Mouse (Mus musculus): Measurements from ENCODE around the gene Zbtb9. TPM values are rescaled to one million over a fixed set of nuclear protein-coding genes. Genes with fewer than 3 reads are reported as not detected.

Gene Zbtb9
- total and polyA plus RNA-seq, 2 experiments from 2014 or later: 6.6 to 16.1 TPM

GRCm38 (mm10) chr17:26961572-26962240, 11.3 kb upstream of the Zbtb9 start:
- Histone ChIP-seq H3K4me2 (ENCODE audit: low read depth, low read length, poor library complexity, severe bottlenecking) (no peak overlapping the region), H3K4me3 (ENCODE audit: low read depth, low read length) (no peak overlapping the region), H3K36me3 (ENCODE audit: insufficient read depth, low read length) (peaks cover 85% of the 10 kb centered on the region), H3K27ac (ENCODE audit: low read depth, low read length) (no peak overlapping the region), H3K27me3 (ENCODE audit: insufficient read depth, low read length) (no peaks in the 10 kb centered on the region), H3K9ac (replicated peaks; ENCODE audit: low read length, poor library complexity, severe bottlenecking) (no peak overlapping the region), H3K9me3 (ENCODE audit: low read length) (no peaks in the 10 kb centered on the region), H3K4me1 (ENCODE audit: insufficient read depth, low read length) (no peaks in the 10 kb centered on the region)
- WGBS: 92% methylated on average over 21 of the region's 21 CpGs
- ATAC-seq (ENCODE audit: low FRiP score) (no peak), DNase-seq (ENCODE audit: low spot score) (no peak)
- TF ChIP-seq CTCF (IDR thresholded peaks at IDR 0.05): no peak

- Histone ChIP-seq H3K4me3 (ENCODE audit: low read depth, low read length) (no peak overlapping the region), H3K4me1 (ENCODE audit: insufficient read depth, low read length) (no peaks in the 10 kb centered on the region), H3K27ac (ENCODE audit: low read depth, low read length) (no peak overlapping the region), H3K9me3 (ENCODE audit: low read length) (no peaks in the 10 kb centered on the region), H3K36me3 (ENCODE audit: insufficient read depth, low read length) (peaks cover 69% of the 10 kb centered on the region), H3K4me2 (ENCODE audit: low read depth, low read length, poor library complexity, severe bottlenecking) (no peak overlapping the region), H3K27me3 (ENCODE audit: insufficient read depth, low read length) (no peaks in the 10 kb centered on the region), H3K9ac (replicated peaks; ENCODE audit: low read length, poor library complexity, severe bottlenecking) (no peak overlapping the region)
- 90% methylated on average over 11 of the region's 11 CpGs for WGBS
- no peak for DNase-seq (ENCODE audit: low spot score)
- no peak for ATAC-seq (ENCODE audit: low FRiP score)
- TF ChIP-seq CTCF (IDR thresholded peaks at IDR 0.05): no peak
Measured at GRCm38 (mm10) chr17:26966993-26967392, 6.0 kb upstream of the Zbtb9 start.

GRCm38 (mm10) chr17:26967477-26967876, 5.5 kb upstream of the Zbtb9 start:
- no peak overlapping the region for H3K9ac ChIP-seq (replicated peaks; ENCODE audit: low read length, poor library complexity, severe bottlenecking)
- no peak overlapping the region for H3K4me3 ChIP-seq (ENCODE audit: low read depth, low read length)
- H3K36me3 ChIP-seq (ENCODE audit: insufficient read depth, low read length): peaks cover 65% of the 10 kb centered on the region
- TF ChIP-seq CTCF (IDR thresholded peaks at IDR 0.05): no peak
- no peak overlapping the region for H3K4me2 ChIP-seq (ENCODE audit: low read depth, low read length, poor library complexity, severe bottlenecking)
- ATAC-seq (ENCODE audit: low FRiP score) (no peak), DNase-seq (ENCODE audit: low spot score) (no peak)
- 89% methylated on average over 6 of the region's 6 CpGs for WGBS
- no peak overlapping the region for H3K27ac ChIP-seq (ENCODE audit: low read depth, low read length)
- no peaks in the 10 kb centered on the region for H3K4me1 ChIP-seq (ENCODE audit: insufficient read depth, low read length)
- H3K27me3 ChIP-seq (ENCODE audit: insufficient read depth, low read length): no peaks in the 10 kb centered on the region
- no peaks in the 10 kb centered on the region for H3K9me3 ChIP-seq (ENCODE audit: low read length)

GRCm38 (mm10) chr17:26968200-26968611, 4.8 kb upstream of the Zbtb9 start:
- DNase-seq (ENCODE audit: low spot score) (no peak), ATAC-seq (ENCODE audit: low FRiP score) (no peak)
- Histone ChIP-seq H3K27ac (ENCODE audit: low read depth, low read length) (no peak overlapping the region), H3K4me1 (ENCODE audit: insufficient read depth, low read length) (no peaks in the 10 kb centered on the region), H3K4me3 (ENCODE audit: low read depth, low read length) (no peak overlapping the region), H3K4me2 (ENCODE audit: low read depth, low read length, poor library complexity, severe bottlenecking) (no peak overlapping the region), H3K36me3 (ENCODE audit: insufficient read depth, low read length) (peaks cover 58% of the 10 kb centered on the region), H3K9ac (replicated peaks; ENCODE audit: low read length, poor library complexity, severe bottlenecking) (no peak overlapping the region), H3K9me3 (ENCODE audit: low read length) (no peaks in the 10 kb centered on the region), H3K27me3 (ENCODE audit: insufficient read depth, low read length) (no peaks in the 10 kb centered on the region)
- 82% methylated on average over 6 of the region's 6 CpGs for WGBS
- no peak for TF ChIP-seq CTCF (IDR thresholded peaks at IDR 0.05)

- no peak overlapping the region for H3K9ac ChIP-seq (replicated peaks; ENCODE audit: low read length, poor library complexity, severe bottlenecking)
- no peak overlapping the region for H3K27ac ChIP-seq (ENCODE audit: low read depth, low read length)
- H3K36me3 ChIP-seq (ENCODE audit: insufficient read depth, low read length): peaks cover 51% of the 10 kb centered on the region
- ATAC-seq (ENCODE audit: low FRiP score): no peak
- DNase-seq (ENCODE audit: low spot score): no peak
- no peaks in the 10 kb centered on the region for H3K9me3 ChIP-seq (ENCODE audit: low read length)
- H3K4me3 ChIP-seq (ENCODE audit: low read depth, low read length): no peak overlapping the region
- no peak overlapping the region for H3K4me2 ChIP-seq (ENCODE audit: low read depth, low read length, poor library complexity, severe bottlenecking)
- WGBS: 87% methylated on average over 6 of the region's 6 CpGs
- peaks cover 6% of the 10 kb centered on the region for H3K4me1 ChIP-seq (ENCODE audit: insufficient read depth, low read length)
- no peaks in the 10 kb centered on the region for H3K27me3 ChIP-seq (ENCODE audit: insufficient read depth, low read length)
- no peak for TF ChIP-seq CTCF (IDR thresholded peaks at IDR 0.05)
Measured at GRCm38 (mm10) chr17:26969257-26969656, 3.7 kb upstream of the Zbtb9 start.

GRCm38 (mm10) chr17:26970221-26970620, 2.7 kb upstream of the Zbtb9 start:
- TF ChIP-seq CTCF (IDR thresholded peaks at IDR 0.05): no peak
- 86% methylated on average over 8 of the region's 12 CpGs for WGBS
- Histone ChIP-seq H3K4me3 (ENCODE audit: low read depth, low read length) (no peak overlapping the region), H3K4me2 (ENCODE audit: low read depth, low read length, poor library complexity, severe bottlenecking) (no peak overlapping the region), H3K4me1 (ENCODE audit: insufficient read depth, low read length) (peaks cover 8% of the 10 kb centered on the region), H3K27me3 (ENCODE audit: insufficient read depth, low read length) (no peaks in the 10 kb centered on the region), H3K9me3 (ENCODE audit: low read length) (no peaks in the 10 kb centered on the region), H3K9ac (replicated peaks; ENCODE audit: low read length, poor library complexity, severe bottlenecking) (no peak overlapping the region), H3K36me3 (ENCODE audit: insufficient read depth, low read length) (peaks cover 41% of the 10 kb centered on the region), H3K27ac (ENCODE audit: low read depth, low read length) (no peak overlapping the region)
- DNase-seq (ENCODE audit: low spot score) (no peak), ATAC-seq (ENCODE audit: low FRiP score) (no peak)

Measured in midbrain, postnatal 0 days (tissue).